Mouse (Mus musculus): ENCODE measurements around the gene Olfr1305. TPM values are rescaled to one million over a fixed set of nuclear protein-coding genes. Genes with fewer than 3 reads are reported as not detected.

Olfr1305 gene
- polyA plus RNA-seq (2014; fragmentation: Nextera tagmentation; extraction: Ambion mirVana), result not detected in 2 replicates

DNA sequence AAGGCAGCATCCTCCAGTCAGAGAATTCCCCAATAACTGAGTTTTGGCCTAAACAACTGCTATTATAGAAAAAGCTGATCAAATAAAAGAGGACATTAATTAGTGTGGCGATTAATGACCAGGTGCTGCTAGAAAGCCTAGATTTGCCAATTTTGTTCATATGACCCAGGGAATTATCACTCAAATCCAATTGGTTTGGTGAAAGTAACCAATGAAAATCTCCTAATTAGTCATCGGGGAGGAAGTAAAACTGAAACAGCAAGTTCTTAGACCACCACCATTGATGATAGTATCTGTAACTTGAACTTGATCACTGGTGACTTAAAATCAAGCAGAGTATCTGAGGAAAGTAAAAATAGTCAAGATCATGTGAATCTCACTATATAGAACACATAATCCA lies at the start of gene Olfr1305:
Gene Olfr1305, minus strand, starts transcription at position 101 of the 400 bp plus-strand sequence.
- Histone ChIP-seq H3K9ac (ENCODE audit: low read length) (no peak within 1 kb of the TSS), H3K4me1 (ENCODE audit: control insufficient read depth, insufficient read depth, low read length) (no peaks in the 10 kb centered on the region), H3K4me3 (ENCODE audit: low read depth, low read length) (no peak within 1 kb of the TSS), H3K27me3 (ENCODE audit: control insufficient read depth, insufficient read depth, low read length) (no peaks in the 10 kb centered on the region), H3K4me2 (ENCODE audit: low read depth) (no peak within 1 kb of the TSS), H3K27ac (ENCODE audit: low read depth, low read length) (no peak within 1 kb of the TSS), H3K36me3 (ENCODE audit: control insufficient read depth, insufficient read depth, low read length) (no peaks in the 10 kb centered on the region), H3K9me3 (ENCODE audit: control insufficient read depth, low read length) (no peaks in the 10 kb centered on the region; the same call in 1 of the 2 replicates)
- DNase-seq (ENCODE audit: low spot score), result no peak
- ATAC-seq (ENCODE audit: insufficient read depth, low FRiP score, low TSS enrichment), result no peak
- WGBS, result 93% methylated on average over 2 of the region's 2 CpGs

DNA sequence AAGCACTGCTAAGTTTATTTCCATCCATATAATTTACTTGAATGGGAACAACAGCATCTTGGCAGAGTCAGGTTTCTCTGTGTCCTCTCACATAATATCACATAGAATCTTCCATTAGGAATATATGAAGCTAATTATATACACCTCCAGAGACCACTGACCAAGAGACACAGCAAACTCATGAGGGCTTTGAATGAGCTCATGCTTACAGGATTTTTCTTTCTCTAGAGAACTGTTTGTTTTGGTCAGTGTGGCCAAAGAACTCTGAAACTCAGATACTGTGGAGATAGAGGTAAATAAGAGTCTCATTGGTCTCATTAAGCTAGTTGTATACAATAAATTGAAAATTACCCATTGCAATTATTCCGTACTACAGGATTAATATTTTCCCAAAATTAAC lies 39.2 kb upstream of the Olfr1305 start, which contains the start of gene Olfr1306:
Gene Olfr1306, minus strand, starts transcription at position 101 of the 400 bp plus-strand sequence.
- Histone ChIP-seq H3K4me1 (ENCODE audit: control insufficient read depth, insufficient read depth, low read length) (no peaks in the 10 kb centered on the region), H3K9me3 (ENCODE audit: control insufficient read depth, low read length) (no peaks in the 10 kb centered on the region), H3K36me3 (ENCODE audit: control insufficient read depth, insufficient read depth, low read length) (no peaks in the 10 kb centered on the region), H3K27ac (ENCODE audit: low read depth, low read length) (no peak within 1 kb of the TSS), H3K27me3 (ENCODE audit: control insufficient read depth, insufficient read depth, low read length) (no peaks in the 10 kb centered on the region), H3K4me2 (ENCODE audit: low read depth) (no peak within 1 kb of the TSS), H3K4me3 (ENCODE audit: low read depth, low read length) (no peak within 1 kb of the TSS), H3K9ac (ENCODE audit: low read length) (no peak within 1 kb of the TSS)
- no peak for ATAC-seq (ENCODE audit: insufficient read depth, low FRiP score, low TSS enrichment)
- 87% methylated on average over 1 of the region's 1 CpGs for WGBS
- no peak for DNase-seq (ENCODE audit: low spot score)

GRCm38 (mm10) chr2:111820240-111820639 lies 56.7 kb downstream of the Olfr1305 start, which contains the start of gene Olfr1303:
Gene Olfr1303, minus strand, starts transcription at chr2:111820340.
- DNase-seq (ENCODE audit: low spot score) (no peak), ATAC-seq (ENCODE audit: insufficient read depth, low FRiP score, low TSS enrichment) (no peak)
- no peak within 1 kb of the TSS for H3K27ac ChIP-seq (ENCODE audit: low read depth, low read length)
- no peak within 1 kb of the TSS for H3K9ac ChIP-seq (ENCODE audit: low read length)
- H3K27me3 ChIP-seq (ENCODE audit: control insufficient read depth, insufficient read depth, low read length), result no peaks in the 10 kb centered on the region
- no peak within 1 kb of the TSS for H3K4me3 ChIP-seq (ENCODE audit: low read depth, low read length)
- H3K4me1 ChIP-seq (ENCODE audit: control insufficient read depth, insufficient read depth, low read length), result no peaks in the 10 kb centered on the region
- no peaks in the 10 kb centered on the region for H3K9me3 ChIP-seq (ENCODE audit: control insufficient read depth, low read length)
- H3K36me3 ChIP-seq (ENCODE audit: control insufficient read depth, insufficient read depth, low read length), result no peaks in the 10 kb centered on the region
- 87% methylated on average over 2 of the region's 2 CpGs for WGBS
- no peak within 1 kb of the TSS for H3K4me2 ChIP-seq (ENCODE audit: low read depth)

Other genes with a start within 250 kb of the Olfr1305 start
- gene Olfr1298, start 227.9 kb downstream of the Olfr1305 start, polyA plus RNA-seq (2014; fragmentation: Nextera tagmentation; extraction: Ambion mirVana), result not detected in 2 replicates
- gene Olfr1299, start 215.7 kb downstream of the Olfr1305 start, polyA plus RNA-seq (2014; fragmentation: Nextera tagmentation; extraction: Ambion mirVana), result not detected in 2 replicates
- gene Olfr1301, start 126.1 kb downstream of the Olfr1305 start, polyA plus RNA-seq (2014; fragmentation: Nextera tagmentation; extraction: Ambion mirVana), result not detected in 2 replicates
- not detected in 2 replicates for gene Olfr1302, start 99.7 kb downstream of the Olfr1305 start, polyA plus RNA-seq (2014; fragmentation: Nextera tagmentation; extraction: Ambion mirVana)
- gene Olfr1303, start 56.8 kb downstream of the Olfr1305 start, polyA plus RNA-seq (2014; fragmentation: Nextera tagmentation; extraction: Ambion mirVana), result not detected in 2 replicates
- not detected in 2 replicates for gene Olfr1306, start 39.1 kb upstream of the Olfr1305 start, polyA plus RNA-seq (2014; fragmentation: Nextera tagmentation; extraction: Ambion mirVana)
- not detected in 2 replicates for gene Olfr1307, start 72.3 kb upstream of the Olfr1305 start, polyA plus RNA-seq (2014; fragmentation: Nextera tagmentation; extraction: Ambion mirVana)
- not detected in 2 replicates for gene Olfr1308, start 87.8 kb upstream of the Olfr1305 start, polyA plus RNA-seq (2014; fragmentation: Nextera tagmentation; extraction: Ambion mirVana)
- gene Olfr1309, start 113.1 kb upstream of the Olfr1305 start, polyA plus RNA-seq (2014; fragmentation: Nextera tagmentation; extraction: Ambion mirVana), result not detected in 2 replicates
- gene Olfr1310, start 135.6 kb upstream of the Olfr1305 start, polyA plus RNA-seq (2014; fragmentation: Nextera tagmentation; extraction: Ambion mirVana), result not detected in 2 replicates
- gene Olfr1311, start 147.3 kb upstream of the Olfr1305 start, polyA plus RNA-seq (2014; fragmentation: Nextera tagmentation; extraction: Ambion mirVana), result not detected in 2 replicates
- not detected in 2 replicates for gene Olfr1312, start 173.1 kb upstream of the Olfr1305 start, polyA plus RNA-seq (2014; fragmentation: Nextera tagmentation; extraction: Ambion mirVana)
- not detected in 2 replicates for gene Olfr1313, start 200.7 kb upstream of the Olfr1305 start, polyA plus RNA-seq (2014; fragmentation: Nextera tagmentation; extraction: Ambion mirVana)
- not detected in 2 replicates for gene Olfr1314, start 219.6 kb upstream of the Olfr1305 start, polyA plus RNA-seq (2014; fragmentation: Nextera tagmentation; extraction: Ambion mirVana)
- gene Olfr1315-ps1, start 238.3 kb upstream of the Olfr1305 start, polyA plus RNA-seq (2014; fragmentation: Nextera tagmentation; extraction: Ambion mirVana), result not detected in 2 replicates

All from neural tube, embryonic 11.5 days (tissue).